Mouse (Mus musculus): ENCODE measurements at regions not wholly inside any gene's neighbourhood (a gene's known extent, or its start where the extent isn't known, plus 50 kb on each side); places are given as distances from the start of the nearest gene placed in this dataset.

GRCm38 (mm10) chr6:117778481-117778880 is 62.5 kb upstream of the Zfp637 start:
- H3K27ac ChIP-seq (ENCODE audit: control insufficient read depth, low read depth, low read length), result no peak overlapping the region
- DNase-seq (ENCODE audit: low read depth, low spot score), result no peak
- H3K36me3 ChIP-seq (ENCODE audit: control insufficient read depth in 1 of 2, insufficient read depth in 2 of 2, low read length in 2 of 2), result no peaks in the 10 kb centered on the region
- H3K4me3 ChIP-seq (ENCODE audit: control insufficient read depth in 1 of 2, insufficient read depth in 1 of 2, low read depth in 2 of 2, low read length in 2 of 2), result no peak overlapping the region
- TF ChIP-seq POLR2AphosphoS2 (IDR thresholded peaks at IDR 0.05; ENCODE audit: low read length) (no peak), ZKSCAN1 (IDR thresholded peaks at IDR 0.05; ENCODE audit: low read depth, low read length) (no peak), SIN3A (IDR thresholded peaks at IDR 0.05; ENCODE audit: low read length) (no peak), RAD21 (IDR thresholded peaks at IDR 0.05; ENCODE audit: low read depth, low read length) (no peak), MEF2A (IDR thresholded peaks at IDR 0.05; ENCODE audit: extremely low read depth, insufficient replicate concordance, low read depth, low read length, poor library complexity, severe bottlenecking) (no peak), CHD1 (IDR thresholded peaks at IDR 0.05; ENCODE audit: low read depth, low read length) (no peak), ETS1 (IDR thresholded peaks at IDR 0.05; ENCODE audit: low read depth, low read length) (no peak), NRF1 (IDR thresholded peaks at IDR 0.05; ENCODE audit: insufficient read depth, low read depth, low read length, poor library complexity, severe bottlenecking) (no peak), GATA1 (IDR thresholded peaks at IDR 0.05; ENCODE audit: low read depth, low read length) (no peak), CHD2 (IDR thresholded peaks at IDR 0.05; ENCODE audit: low read length) (no peak), USF2 (IDR thresholded peaks at IDR 0.05; ENCODE audit: borderline replicate concordance in 1 of 2, insufficient read depth in 1 of 2, low read depth in 1 of 2, low read length in 2 of 2) (no peak), ZC3H11A (IDR thresholded peaks at IDR 0.05; ENCODE audit: low read depth, low read length) (no peak), POLR2AphosphoS5 (IDR thresholded peaks at IDR 0.05; ENCODE audit: borderline replicate concordance, low read depth, low read length) (no peak)
- no peak overlapping the region for H3K9ac ChIP-seq (ENCODE audit: control insufficient read depth, low read depth, low read length, poor library complexity, severe bottlenecking)
- H3K27me3 ChIP-seq (ENCODE audit: control insufficient read depth in 1 of 2, insufficient read depth in 2 of 2, low read length in 2 of 2), result peaks cover 0 to 7% of the 10 kb centered on the region in 2 experiments; a peak in 3 of 4 replicates
- no peaks in the 10 kb centered on the region for H3K9me3 ChIP-seq (replicated peaks; ENCODE audit: insufficient read depth, low read length)
- H3K79me2 ChIP-seq (ENCODE audit: control insufficient read depth, insufficient read depth, low read length, poor library complexity), result no peaks in the 10 kb centered on the region
- no peaks in the 10 kb centered on the region; a peak in 1 of 4 replicates for H3K4me1 ChIP-seq (ENCODE audit: control insufficient read depth in 1 of 2, insufficient read depth in 2 of 2, low read length in 2 of 2)

- no peak for DNase-seq (ENCODE audit: low read depth, low spot score)
- Histone ChIP-seq H3K79me2 (ENCODE audit: control insufficient read depth, insufficient read depth, low read length, poor library complexity) (no peaks in the 10 kb centered on the region), H3K4me3 (ENCODE audit: control insufficient read depth in 1 of 2, insufficient read depth in 1 of 2, low read depth in 2 of 2, low read length in 2 of 2) (no peak overlapping the region), H3K9ac (ENCODE audit: control insufficient read depth, low read depth, low read length, poor library complexity, severe bottlenecking) (no peak overlapping the region), H3K36me3 (ENCODE audit: control insufficient read depth in 1 of 2, insufficient read depth in 2 of 2, low read length in 2 of 2) (no peaks in the 10 kb centered on the region), H3K4me1 (ENCODE audit: control insufficient read depth in 1 of 2, insufficient read depth in 2 of 2, low read length in 2 of 2) (no peaks in the 10 kb centered on the region; a peak in 1 of 4 replicates), H3K27ac (ENCODE audit: control insufficient read depth, low read depth, low read length) (no peak overlapping the region), H3K27me3 (ENCODE audit: control insufficient read depth in 1 of 2, insufficient read depth in 2 of 2, low read length in 2 of 2) (peaks cover 0 to 7% of the 10 kb centered on the region in 2 experiments; a peak in 3 of 4 replicates), H3K9me3 (replicated peaks; ENCODE audit: insufficient read depth, low read length) (no peaks in the 10 kb centered on the region)
- no peak for TF ChIP-seq ZC3H11A (IDR thresholded peaks at IDR 0.05; ENCODE audit: low read depth, low read length)
Measured at GRCm38 (mm10) chr6:117779020-117779419, 62.0 kb upstream of the Zfp637 start.
